18 mouse cellular contexts compared by ENCODE assay signal in genomic region chr7:75495941-75496441, GRCm38 (mm10). TPM values are rescaled to one million over a fixed set of nuclear protein-coding genes. Genes with fewer than 3 reads are reported as not detected.
A peak's percentile ranks its signal among the peaks of the same experiment; 100 is the strongest.
DNase-seq lines count a peak whose midpoint lies in the region; ATAC-seq and TF ChIP-seq lines count a peak whose summit lies in the region.
"Had no signal": no experiment of that assay in that cellular context is flagged by ENCODE, and none has a peak within 500 bp of the region (broad histone marks: within the 10 kb centered on the region; RNA-seq: fewer than 3 reads in every experiment).

No protein-coding gene starts in this region.

- no peak overlapping the region for H3K9ac ChIP-seq in hindbrain, postnatal 0 days (replicated peaks; ENCODE audit: low read length)
- H3K9ac ChIP-seq: hindbrain, embryonic 12.5 days; neural tube, embryonic 13.5 days; stomach, embryonic 15.5 days had no signal

- H3K4me2 ChIP-seq in hindbrain, postnatal 0 days (ENCODE audit: low read depth, low read length), result no peak overlapping the region
- H3K4me2 ChIP-seq: hindbrain, embryonic 12.5 days; neural tube, embryonic 13.5 days; stomach, embryonic 15.5 days had no signal

- peak; percentile 68 for DNase-seq in cerebellum, postnatal 10 days
- DNase-seq in cerebellum, adult 11 months, result no peak
- peak; percentile 16 for DNase-seq in hindbrain, postnatal 0 days (ENCODE audit: low spot score)
- DNase-seq in hindbrain, embryonic 10.5 days (ENCODE audit: low spot score), result no peak
- DNase-seq in lung, postnatal 14 days, result peak; percentile 54
- DNase-seq in adrenal gland, adult 18-20 months (ENCODE audit: low spot score in 2 of 2), result no peak
- no peak for DNase-seq in urinary bladder, postnatal 36 days (ENCODE audit: low spot score in 2 of 2)
- DNase-seq: cerebellum, adult 9-11 months; heart, adult 11 months; kidney, adult 2 months; retina, postnatal 1 day; thymus, postnatal 25 days had no signal

- H3K9me3 ChIP-seq in hindbrain, postnatal 0 days (ENCODE audit: low read length), result no peaks in the 10 kb centered on the region
- H3K9me3 ChIP-seq in hindbrain, embryonic 10.5 days, result no peaks in the 10 kb centered on the region
- H3K9me3 ChIP-seq: G1E; hindbrain, embryonic 12.5 days; neural tube, embryonic 13.5 days; stomach, embryonic 15.5 days had no signal

- no peak overlapping the region for H3K27ac ChIP-seq in hindbrain, postnatal 0 days
- no peak overlapping the region for H3K27ac ChIP-seq in hindbrain, embryonic 10.5 days
- peak overlapping the region; percentile 57 for H3K27ac ChIP-seq in bone marrow macrophage, adult 2 months (ENCODE audit: insufficient read depth, low read depth, low read length)
- H3K27ac ChIP-seq: hindbrain, embryonic 12.5 days; neural tube, embryonic 13.5 days; stomach, embryonic 15.5 days had no signal

- no peaks in the 10 kb centered on the region for H3K4me1 ChIP-seq in hindbrain, postnatal 0 days (ENCODE audit: insufficient read depth, low read length)
- H3K4me1 ChIP-seq in hindbrain, embryonic 10.5 days (replicated peaks), result no peaks in the 10 kb centered on the region
- H3K4me1 ChIP-seq in bone marrow macrophage, adult 2 months (ENCODE audit: control insufficient read depth, insufficient read depth, low read length), result peaks cover 24% of the 10 kb centered on the region
- H3K4me1 ChIP-seq: hindbrain, embryonic 12.5 days had no signal

- TF ChIP-seq CTCF in hindbrain, postnatal 0 days (IDR thresholded peaks at IDR 0.05; ENCODE audit: low read depth), result no peak
- no peak for TF ChIP-seq CTCF in bone marrow macrophage, adult 2 months (IDR thresholded peaks at IDR 0.05; ENCODE audit: low read depth, low read length)

- H3K27me3 ChIP-seq in hindbrain, postnatal 0 days (ENCODE audit: insufficient read depth, low read length), result no peaks in the 10 kb centered on the region
- no peaks in the 10 kb centered on the region for H3K27me3 ChIP-seq in hindbrain, embryonic 10.5 days (ENCODE audit: insufficient read depth, poor library complexity, severe bottlenecking)
- H3K27me3 ChIP-seq: hindbrain, embryonic 12.5 days; neural tube, embryonic 13.5 days; stomach, embryonic 15.5 days had no signal

- H3K36me3 ChIP-seq in hindbrain, postnatal 0 days (ENCODE audit: insufficient read depth, low read length), result no peaks in the 10 kb centered on the region
- no peaks in the 10 kb centered on the region for H3K36me3 ChIP-seq in hindbrain, embryonic 10.5 days
- H3K36me3 ChIP-seq: G1E; hindbrain, embryonic 12.5 days; neural tube, embryonic 13.5 days; stomach, embryonic 15.5 days had no signal

- ATAC-seq in hindbrain, postnatal 0 days, result no peak
- ATAC-seq: midbrain, embryonic 16.5 days had no signal

- no peak overlapping the region for H3K4me3 ChIP-seq in hindbrain, postnatal 0 days (ENCODE audit: low read length)
- H3K4me3 ChIP-seq in hindbrain, embryonic 10.5 days, result no peak overlapping the region
- H3K4me3 ChIP-seq in bone marrow macrophage, adult 2 months (ENCODE audit: insufficient read depth, low read length), result no peak overlapping the region
- H3K4me3 ChIP-seq: hindbrain, embryonic 12.5 days; neural tube, embryonic 13.5 days; stomach, embryonic 15.5 days had no signal

- TF ChIP-seq POLR2A in bone marrow macrophage, adult 2 months (IDR thresholded peaks at IDR 0.05; ENCODE audit: borderline replicate concordance, low read depth, low read length), result no peak

- 66% methylated on average over 3 of the region's 3 CpGs for WGBS in hindbrain, postnatal 0 days
- 88% methylated on average over 3 of the region's 3 CpGs for WGBS in hindbrain, embryonic 10.5 days

RNA-seq across cellular contexts. Expression of gene Akap13, which starts 40.7 kb away (rescaled TPM):
- 26.1 and 31.7 TPM in 2 replicates for total RNA-seq in hindbrain, postnatal 0 days (2014; rRNA removed)
- 13.8 and 14.3 TPM in 2 replicates for polyA plus RNA-seq in hindbrain, postnatal 0 days (2015; fragmentation: Nextera tagmentation; extraction: Ambion mirVana)
- 24.9 and 27.5 TPM in 2 replicates for polyA plus RNA-seq in hindbrain, embryonic 10.5 days (2016; fragmentation: Nextera tagmentation; extraction: Ambion mirVana)
- 51.5 and 58.4 TPM in 2 replicates for polyA plus RNA-seq in bone marrow macrophage, adult 2 months (2012; ENCODE audit: insufficient read depth, insufficient read length, missing spikeins)
- 10 to 100 TPM; 72.4 to 79.4 TPM for total RNA-seq in adrenal gland, adult 18-20 months (2021)

Comparison
In these comparisons a context has a peak if more than half of its experiments do, and no peak if none do; other contexts are left out.
1. DNase-seq: peak in cerebellum, postnatal 10 days (2 of 2), hindbrain, postnatal 0 days (single experiment) and lung, postnatal 14 days (single experiment); none in cerebellum, adult 11 months (single experiment), hindbrain, embryonic 10.5 days (single experiment), adrenal gland, adult 18-20 months (0 of 2) and urinary bladder, postnatal 36 days (0 of 2).